Mouse (Mus musculus) left cerebral cortex, adult 9 months (tissue): ENCODE results near the gene Stard8.
"Not testable (repeated sequence)": the region's sequence is repeated elsewhere in the genome, so short reads cannot be mapped to it uniquely, and the experiment has no call there.

Experiments used
- DNase-seq, 2 experiments: peaks; one replicate each; pipeline ENCODE4 v3.0.0; 2022; ENCODE audit warnings: low spot score in 2 of 2

Gene Stard8

DNA sequence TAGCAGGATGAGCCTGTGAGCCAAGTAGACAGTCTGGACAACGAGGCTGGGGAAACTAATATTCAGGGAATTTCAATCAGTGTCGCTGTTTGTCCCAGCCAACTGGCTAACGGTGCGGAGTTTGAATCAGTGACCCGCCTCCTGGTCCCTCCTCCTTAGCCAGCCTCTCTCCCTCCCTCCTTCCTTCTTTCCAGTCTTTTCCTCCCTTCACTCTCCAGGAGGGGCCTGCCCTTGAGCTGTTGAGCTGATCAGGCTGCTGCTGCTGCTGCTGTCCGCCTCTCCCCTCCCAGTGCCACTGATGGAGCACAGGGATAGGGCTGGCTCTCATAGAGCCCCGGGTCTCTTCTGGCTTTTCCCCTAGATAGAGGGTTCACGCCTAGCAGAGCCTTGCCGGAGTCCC is at the start of gene Stard8:
Gene Stard8 (plus strand): TSS at position 203 of the 400 bp plus-strand sequence.
- DNase-seq = no peak

GRCm38 (mm10) chrX:98953941-98954340 is 49.1 kb upstream of the Stard8 start:
- no peak for DNase-seq

DNA sequence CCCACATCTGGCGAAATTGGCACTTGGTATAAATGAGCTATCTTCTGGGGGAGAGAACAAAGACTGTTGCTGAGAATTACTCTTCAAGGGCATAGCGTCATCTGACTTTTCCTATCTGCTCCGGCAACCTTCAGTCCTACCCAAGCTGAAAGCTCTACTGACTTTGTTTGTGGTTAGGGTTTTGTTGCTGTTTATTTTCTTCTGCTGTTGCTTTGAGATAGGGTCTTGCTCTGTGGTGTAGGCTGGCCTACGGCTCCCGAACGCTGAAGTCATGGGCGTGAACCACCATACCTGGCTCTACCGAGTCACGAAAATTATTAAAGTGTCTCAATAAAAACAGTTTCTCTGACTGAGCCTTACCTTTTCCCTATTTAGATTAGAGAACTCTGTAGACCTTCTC is 44.8 kb upstream of the Stard8 start:
- DNase-seq = no peak

DNA sequence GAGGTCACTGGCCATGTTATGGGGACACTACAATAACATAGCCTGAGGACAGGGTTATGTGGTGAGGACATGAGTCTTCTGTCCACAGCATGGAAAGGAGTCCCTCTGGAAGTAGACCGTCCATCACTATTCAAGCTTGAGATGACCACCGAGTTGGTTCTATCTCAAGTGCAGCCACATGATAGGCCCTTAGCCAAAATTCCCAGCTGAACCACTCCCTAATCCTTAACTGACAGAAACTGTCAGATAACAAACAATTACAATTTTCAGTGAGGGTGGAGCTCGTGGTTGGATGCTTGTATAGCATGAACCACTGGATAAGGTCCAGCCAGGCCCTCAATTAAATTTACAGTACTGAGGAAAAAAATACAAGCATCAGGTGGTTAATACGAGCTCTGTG is 44.0 kb upstream of the Stard8 start:
- no peak for DNase-seq

GRCm38 (mm10) chrX:98963742-98964141 is 39.3 kb upstream of the Stard8 start:
- DNase-seq = no peak

DNA sequence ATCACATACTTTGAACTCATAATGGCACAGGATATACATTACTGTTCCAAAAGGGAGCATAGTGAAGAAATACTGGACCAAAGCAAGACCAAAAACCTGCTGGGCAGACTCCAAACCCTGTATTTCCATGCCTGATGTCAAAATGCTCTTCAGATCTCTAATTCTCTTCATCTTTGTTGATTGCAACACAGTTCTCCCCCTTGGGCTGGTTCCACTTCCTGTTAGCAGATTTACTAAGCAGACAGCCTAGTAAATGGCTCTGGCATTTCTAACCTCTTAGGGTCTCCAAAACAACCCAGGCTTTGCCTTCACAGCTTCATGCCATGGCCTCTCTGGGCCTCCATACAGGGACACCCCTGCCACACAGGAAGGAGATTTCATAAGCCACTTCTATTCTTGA is 38.5 kb upstream of the Stard8 start:
- DNase-seq = no peak

GRCm38 (mm10) chrX:98986611-98987010 is 16.4 kb upstream of the Stard8 start:
- DNase-seq = not testable (repeated sequence)

DNA sequence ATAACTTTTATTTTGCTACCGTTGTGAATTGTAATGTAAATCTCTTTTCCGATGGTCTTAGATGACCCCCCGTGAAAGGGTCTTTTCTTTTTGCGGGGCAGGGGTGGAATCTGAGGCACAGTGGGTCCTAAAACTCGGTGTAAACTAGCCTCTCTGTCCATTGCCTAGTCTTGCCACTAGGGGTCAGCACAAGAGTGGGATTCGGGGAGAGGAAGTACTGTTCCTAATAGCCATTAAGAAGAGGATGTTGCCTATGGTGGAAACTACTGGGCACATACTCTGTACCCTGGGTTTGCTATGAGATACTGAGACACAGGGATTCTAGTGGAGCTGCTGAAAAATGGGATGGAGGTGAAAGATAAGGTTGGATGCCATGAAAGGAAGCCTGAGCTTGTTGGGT is 13.5 kb upstream of the Stard8 start:
- peak in 1 of 2 experiments; percentile 55 for DNase-seq

DNA sequence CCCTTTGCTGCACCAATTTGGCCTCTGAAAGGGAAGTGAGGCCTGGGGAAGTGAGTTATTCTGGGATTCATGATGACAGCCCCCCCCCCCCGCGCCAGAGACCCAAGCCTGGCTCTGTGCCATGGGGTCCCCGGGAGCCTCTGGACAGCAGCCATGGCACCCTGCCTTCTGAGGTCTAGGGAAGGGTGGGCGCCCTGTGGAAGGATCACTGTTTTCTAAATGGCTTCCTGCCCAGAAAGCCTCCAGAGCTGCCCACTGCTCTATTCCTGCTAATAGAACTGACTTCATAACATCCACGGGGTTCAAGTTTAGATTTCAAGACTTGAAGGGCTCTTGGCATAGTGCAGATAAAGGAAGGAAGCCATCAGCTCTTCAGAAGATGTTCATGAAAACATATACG is 983 bp upstream of the Stard8 start:
- no peak for DNase-seq

DNA sequence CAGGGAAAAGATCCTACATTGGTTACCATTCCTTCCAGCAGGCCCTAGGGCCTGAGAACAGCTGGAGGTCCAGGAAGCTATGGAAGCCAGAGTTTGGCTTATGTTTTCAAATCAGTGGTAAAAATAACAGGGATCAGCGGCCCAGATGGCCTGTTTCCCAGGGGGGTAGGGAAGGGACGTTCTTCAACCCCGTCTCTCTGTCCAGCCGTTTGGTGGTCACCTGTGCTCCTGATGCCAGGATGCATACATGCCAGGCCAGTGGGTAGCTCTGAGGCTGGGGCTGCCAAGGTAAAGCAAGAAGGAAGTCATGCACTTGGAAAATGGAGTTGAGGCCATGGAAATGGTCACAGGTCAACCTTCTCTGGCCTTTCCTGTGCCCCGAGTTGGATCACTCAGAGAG is 7.5 kb downstream of the Stard8 start:
- DNase-seq = no peak

DNA sequence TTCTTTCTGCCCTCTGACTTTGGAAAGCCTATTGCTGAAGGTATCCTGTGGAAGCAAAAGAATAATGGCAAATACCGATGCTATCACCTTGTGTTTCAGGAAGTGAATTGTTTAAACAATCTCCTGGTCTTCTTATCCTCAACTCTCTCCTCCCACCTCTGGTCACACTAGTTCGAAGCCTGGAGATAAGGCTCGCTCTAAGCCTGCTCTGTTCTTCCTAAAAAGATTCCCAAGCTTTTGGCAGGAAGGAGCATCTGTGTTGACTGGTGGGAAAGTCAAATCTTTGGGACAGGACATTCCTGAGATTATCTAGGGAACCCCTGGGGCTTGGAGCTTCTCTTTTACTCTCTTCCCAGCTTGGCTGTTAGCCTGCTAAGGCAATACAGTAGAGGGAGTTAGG is 8.2 kb downstream of the Stard8 start:
- no peak for DNase-seq

DNA sequence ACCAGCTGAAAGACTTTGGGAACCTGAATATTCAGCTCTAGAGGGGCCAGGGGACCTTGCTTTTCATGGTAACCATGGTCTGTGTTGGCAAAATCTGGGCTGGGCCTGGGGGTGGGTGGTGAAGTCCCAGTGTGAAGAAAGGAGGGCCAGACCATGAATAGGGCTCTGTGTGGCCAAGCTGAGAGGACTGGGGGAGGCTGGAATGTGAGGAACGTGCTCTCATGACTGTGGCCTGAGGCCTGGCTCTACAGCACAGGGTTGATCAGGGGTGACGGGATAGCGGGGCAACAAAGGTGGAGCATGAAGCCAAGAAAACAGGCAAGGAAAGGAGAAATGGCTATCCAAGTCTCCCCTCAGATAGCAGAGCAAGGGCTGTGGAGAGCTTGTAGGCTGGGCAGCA is 9.4 kb downstream of the Stard8 start:
- no peak for DNase-seq

DNA sequence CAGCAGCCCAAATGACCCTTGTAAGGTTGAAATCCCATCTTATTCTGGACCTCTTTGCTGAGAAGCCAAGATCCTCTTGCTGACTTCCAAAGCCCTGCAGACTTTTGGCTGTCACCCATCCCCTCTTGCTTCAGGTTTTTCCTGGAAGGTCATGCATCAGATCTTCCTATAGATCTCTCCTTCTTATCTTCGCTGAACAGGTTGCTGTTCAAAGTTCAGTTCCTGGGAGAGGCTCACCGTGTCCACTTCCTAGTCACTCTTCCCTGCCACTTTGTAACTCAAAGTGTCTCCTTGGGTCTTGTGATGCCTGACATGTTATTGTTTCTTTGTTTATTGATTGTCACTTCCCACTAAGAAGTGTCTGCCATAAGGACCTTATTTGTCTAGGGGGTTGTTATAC is 12.7 kb downstream of the Stard8 start:
- DNase-seq = no peak

GRCm38 (mm10) chrX:99016987-99017386 is 13.9 kb downstream of the Stard8 start:
- no peak for DNase-seq

DNA sequence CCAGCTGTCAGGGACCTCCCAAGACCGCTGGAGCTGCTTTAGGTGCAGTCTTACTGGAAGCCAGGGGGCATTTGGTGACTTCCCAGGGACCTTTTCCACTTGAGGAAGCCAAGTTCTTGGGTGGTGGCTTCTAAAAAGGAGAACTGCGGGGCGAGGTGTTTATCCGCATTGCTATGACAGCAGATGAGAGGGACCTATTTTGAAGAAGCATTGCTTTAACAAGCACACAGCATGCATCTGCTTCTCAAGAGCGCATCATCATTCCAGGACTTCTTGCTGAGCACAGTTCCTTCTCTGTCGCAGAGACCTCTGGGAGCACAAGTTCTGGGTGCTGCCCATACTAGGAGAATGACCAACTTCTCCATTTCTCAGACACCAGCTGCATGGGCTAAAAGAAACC is 14.8 kb downstream of the Stard8 start:
- no peak for DNase-seq

- no peak for DNase-seq
These were observed 16.3 kb downstream of the Stard8 start for GRCm38 (mm10) chrX:99019303-99019702.

- DNase-seq = no peak
These were observed 17.2 kb downstream of the Stard8 start for GRCm38 (mm10) chrX:99020215-99020614.

GRCm38 (mm10) chrX:99021593-99021992 is 18.5 kb downstream of the Stard8 start:
- DNase-seq = no peak

DNA sequence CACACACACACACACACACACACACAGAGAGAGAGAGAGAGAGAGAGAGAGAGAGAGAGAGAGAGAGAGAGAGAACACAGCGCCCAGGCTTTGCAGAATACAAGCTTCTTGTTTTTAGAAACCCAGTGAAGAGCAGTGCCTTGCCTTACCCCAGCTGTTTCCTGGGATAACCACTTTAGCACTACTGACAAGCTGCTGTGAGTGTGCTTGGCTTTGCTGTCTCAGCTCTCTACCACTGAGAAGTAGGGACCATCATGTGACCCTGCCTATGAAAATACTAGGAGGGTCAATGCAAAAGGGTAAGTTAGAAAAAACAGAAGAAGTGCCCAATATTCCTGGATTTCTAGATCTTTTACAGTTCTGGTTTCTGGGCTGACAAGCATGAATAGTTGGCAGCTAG is 20.9 kb downstream of the Stard8 start:
- DNase-seq = no peak

GRCm38 (mm10) chrX:99035407-99035806 is 32.4 kb downstream of the Stard8 start:
- no peak for DNase-seq

DNA sequence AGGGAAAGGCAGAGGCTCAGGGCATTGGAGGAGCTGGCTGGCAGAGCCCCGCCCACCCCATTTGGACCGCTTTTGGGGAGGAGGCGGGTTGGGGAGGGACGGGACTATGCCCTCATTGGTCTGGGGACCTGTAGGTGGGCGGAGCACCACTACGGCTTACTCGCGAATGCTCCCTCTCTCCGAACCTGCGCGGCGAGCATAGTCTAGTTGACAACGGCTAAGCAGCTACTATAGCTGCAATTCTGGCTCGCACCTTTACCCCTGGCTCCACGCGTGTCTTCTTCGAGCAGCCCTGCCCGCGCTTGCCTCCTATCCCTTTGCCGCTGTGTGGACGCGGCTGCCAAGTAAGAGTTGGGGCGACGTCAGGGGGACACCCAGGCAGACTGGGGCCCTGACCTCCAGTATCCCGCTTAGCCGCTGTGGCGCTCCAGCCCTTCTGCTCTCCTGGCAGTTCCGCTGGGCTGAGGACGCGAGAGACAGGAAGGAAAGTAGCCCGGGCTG is 39.5 kb downstream of the Stard8 start:
- DNase-seq = peak; percentile 44 to 62

- DNase-seq = no peak
These were observed 40.2 kb downstream of the Stard8 start for GRCm38 (mm10) chrX:99043275-99043674.

- no peak for DNase-seq
These were observed 40.7 kb downstream of the Stard8 start for GRCm38 (mm10) chrX:99043739-99044138.

DNA sequence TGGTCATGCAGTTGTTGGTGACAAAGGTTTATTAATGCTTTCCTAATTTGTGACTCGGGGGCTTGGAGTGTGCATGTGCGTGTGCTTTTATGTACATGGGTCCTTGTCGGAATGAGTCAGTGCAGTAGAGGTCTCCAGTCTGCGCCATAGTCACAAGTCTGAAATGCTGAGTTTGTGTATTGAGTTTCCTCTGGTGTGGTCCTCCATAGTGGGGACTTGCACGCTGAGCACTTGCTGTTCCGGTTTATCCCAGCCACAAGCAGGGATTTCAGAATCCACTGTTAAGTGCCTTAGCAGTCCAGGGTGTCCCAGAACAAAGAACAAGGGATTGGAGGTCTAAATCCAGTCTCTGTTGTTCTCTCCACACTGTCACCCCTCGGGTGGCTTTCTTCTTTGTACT is 42.3 kb downstream of the Stard8 start:
- no peak for DNase-seq
